Mouse (Mus musculus) thymus, adult 2 months (tissue): ENCODE measurements around the gene Pot1a. TPM values are rescaled to one million over a fixed set of nuclear protein-coding genes. Genes with fewer than 3 reads are reported as not detected.

Experiments
- DNase-seq: peaks from one replicate; pipeline ENCODE4 v3.0.0; 2021
- H3K27ac ChIP-seq: fragments of 200-500 bp; 2 replicates; pipeline ENCODE4 v1.5.1; 2012; ENCODE audit warnings: low read length, control low read depth; ENCODE audit not compliant: control insufficient read depth, insufficient read depth
- H3K27me3 ChIP-seq: fragments of 200-500 bp; 2 replicates; pipeline ENCODE4 v1.6.1; 2012; ENCODE audit warnings: mild to moderate bottlenecking, low read length, moderate library complexity, mixed read lengths; ENCODE audit not compliant: control insufficient read depth, insufficient read depth
- H3K36me3 ChIP-seq: fragments of 200-500 bp; 2 replicates; pipeline ENCODE4 v1.6.1; 2012; ENCODE audit warnings: mild to moderate bottlenecking, low read length, moderate library complexity; ENCODE audit not compliant: control insufficient read depth, insufficient read depth
- H3K4me1 ChIP-seq: fragments of 200-500 bp; replicated peaks from 2 replicates; pipeline ENCODE4 v1.6.1; 2012; ENCODE audit warnings: low read length; ENCODE audit not compliant: control insufficient read depth, insufficient read depth
- H3K4me3 ChIP-seq: fragments of 200-500 bp; 2 replicates; pipeline ENCODE4 v1.5.1; 2012; ENCODE audit warnings: mild to moderate bottlenecking, low read length, control low read depth, moderate library complexity; ENCODE audit not compliant: control insufficient read depth, insufficient read depth
- CTCF ChIP-seq: fragments of 200-500 bp; IDR thresholded peaks from 2 replicates; pipeline ENCODE4 v1.5.1; 2012; ENCODE audit warnings: mild to moderate bottlenecking, control low read depth, low read length, moderate library complexity, borderline replicate concordance; ENCODE audit not compliant: control insufficient read depth, poor library complexity, insufficient read depth; ENCODE audit errors: extremely low read depth
- POLR2A ChIP-seq: fragments of 200-500 bp; IDR thresholded peaks from 2 replicates; pipeline ENCODE4 v1.6.1; 2012; ENCODE audit warnings: mild to moderate bottlenecking, low read length, control low read depth, moderate library complexity; ENCODE audit not compliant: control insufficient read depth, poor library complexity, insufficient read depth; ENCODE audit errors: extremely low read depth
- WGBS: fragments of 180-500 bp; shearing (Covaris S2); methylation state at CpG from one replicate; pipeline ENCODE4 v1.1.7; 2018; 5-methylcytosine and 5-hydroxymethylcytosine counted together
- polyA plus RNA-seq: library from polyadenylated mRNA; depleted of rRNA; stranded (reverse); fragments of >200 nt; gene quantifications from 2 replicates; pipeline ENCODE4 v1.2.3, GENCODE M21; 2012; rRNA removed

The Pot1a gene
- polyA plus RNA-seq, 1 experiment: 15.4 TPM

GRCm38 (mm10) chr6:25699956-25700355 lies 109.1 kb downstream of the Pot1a start:
- WGBS: 65% methylated on average over 2 of the region's 2 CpGs
- Histone ChIP-seq H3K27me3 (no peaks in the 10 kb centered on the region), H3K4me3 (no peak overlapping the region), H3K27ac (no peak overlapping the region), H3K36me3 (no peaks in the 10 kb centered on the region), H3K4me1 (no peaks in the 10 kb centered on the region)
- TF ChIP-seq POLR2A (no peak), CTCF (no peak)
- no peak for DNase-seq

Other genes starting within 250 kb of the Pot1a start
- gene Gpr37, start 118.5 kb downstream of the Pot1a start, polyA plus RNA-seq: 0.03 and 0.05 TPM in 2 replicates